Mouse (Mus musculus) activated CD4-positive, CD25-positive, alpha-beta regulatory T cell, adult 4 months (primary cell): ENCODE measurements at regions not wholly inside any gene's neighbourhood (a gene's known extent, or its start where the extent isn't known, plus 50 kb on each side); places are given as distances from the start of the nearest gene placed in this dataset.
"Not testable (repeated sequence)": the region's sequence is repeated elsewhere in the genome, so short reads cannot be mapped to it uniquely, and the experiment has no call there.

Experiments
- ATAC-seq: one replicate; pipeline ENCODE4 v1.8.0; 2017

DNA sequence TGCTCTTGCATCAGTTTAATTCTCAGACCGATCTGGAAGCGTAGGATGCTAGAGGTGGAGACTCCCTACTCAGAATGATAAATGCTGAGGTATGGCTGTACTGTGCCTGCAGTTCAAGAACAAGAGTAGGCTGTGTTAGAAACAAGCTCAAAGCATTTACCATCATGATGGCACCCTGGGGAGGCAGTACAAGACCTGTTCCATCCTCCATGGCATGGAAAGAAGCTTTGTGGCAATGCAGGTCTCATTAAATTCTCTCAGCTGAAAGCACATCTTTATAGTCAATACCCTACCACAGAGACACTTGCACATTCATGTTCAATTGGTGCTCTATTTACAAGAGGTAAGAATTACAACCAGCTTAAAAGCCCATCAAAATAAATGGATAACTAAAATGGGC lies 209.5 kb downstream of the Tbl1xr1 start:
- no peak for ATAC-seq

GRCm38 (mm10) chr3:22293466-22293865 lies 217.0 kb downstream of the Tbl1xr1 start:
- no peak for ATAC-seq

- not testable (repeated sequence) for ATAC-seq
These were observed 217.6 kb downstream of the Tbl1xr1 start for GRCm38 (mm10) chr3:22294081-22294480.

DNA sequence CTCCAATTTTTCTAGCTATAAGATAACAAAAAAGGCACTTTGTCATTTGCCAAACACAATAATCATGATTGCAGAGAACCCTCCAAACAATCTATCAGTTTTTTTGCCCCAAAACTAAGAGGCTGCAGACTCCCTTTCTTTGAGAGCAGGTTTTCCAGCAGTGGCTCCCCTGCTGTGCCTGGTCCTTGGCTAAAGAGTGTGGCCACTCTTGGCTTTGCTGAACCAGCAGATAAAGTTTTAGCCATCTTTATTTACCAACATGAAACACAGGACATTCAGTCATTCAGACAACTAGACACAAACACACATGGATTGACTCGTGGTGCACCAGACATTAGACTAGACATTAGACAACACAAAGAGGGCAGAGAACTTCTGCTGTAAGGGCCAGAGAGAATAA lies 220.5 kb downstream of the Tbl1xr1 start:
- ATAC-seq, result not testable (repeated sequence)

DNA sequence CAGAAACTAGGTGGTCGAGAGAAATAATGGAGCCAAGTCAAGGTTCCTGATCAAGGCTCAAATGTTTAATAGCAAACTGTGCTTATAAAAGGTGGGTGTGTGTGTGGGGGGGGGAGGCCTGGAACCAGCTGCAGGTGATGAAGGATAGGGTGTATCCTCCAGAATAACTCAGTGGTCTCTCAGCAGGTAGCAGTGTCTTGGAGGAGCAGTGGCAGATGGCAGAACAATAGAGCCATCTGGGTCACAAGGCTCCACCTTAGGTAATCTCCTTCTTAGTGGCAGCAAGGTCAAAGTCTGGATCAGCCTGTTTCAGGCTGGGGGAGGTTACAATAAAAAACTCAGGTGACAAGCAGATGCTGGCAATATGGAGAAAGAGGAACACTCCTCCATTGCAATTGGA lies 221.4 kb downstream of the Tbl1xr1 start:
- ATAC-seq, result not testable (repeated sequence)

- no peak for ATAC-seq
These were observed 224.1 kb downstream of the Tbl1xr1 start for GRCm38 (mm10) chr3:22300553-22300952.

- ATAC-seq, result no peak
These were observed 225.6 kb downstream of the Tbl1xr1 start for GRCm38 (mm10) chr3:22301991-22302517.

DNA sequence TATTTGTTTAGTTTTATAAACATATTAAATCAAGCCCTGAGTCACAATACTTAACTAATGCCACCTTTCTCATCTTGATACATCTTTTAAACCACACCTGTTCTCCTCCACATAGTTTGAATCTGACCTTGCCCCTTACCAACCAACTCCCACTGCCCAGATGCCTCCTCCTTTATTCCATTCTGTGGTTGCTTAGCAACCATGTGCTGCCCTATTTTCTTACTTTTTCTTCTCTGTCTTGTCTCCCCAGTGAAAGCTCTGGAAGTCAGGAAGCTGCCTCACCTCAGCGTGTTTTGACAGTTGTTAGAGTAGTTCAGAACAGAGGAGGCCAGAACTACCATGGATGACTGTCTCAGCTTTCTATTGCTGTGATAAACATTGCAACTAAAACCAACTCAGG lies 227.7 kb downstream of the Tbl1xr1 start:
- ATAC-seq, result no peak

GRCm38 (mm10) chr3:22306624-22307023 lies 230.2 kb downstream of the Tbl1xr1 start:
- no peak for ATAC-seq

DNA sequence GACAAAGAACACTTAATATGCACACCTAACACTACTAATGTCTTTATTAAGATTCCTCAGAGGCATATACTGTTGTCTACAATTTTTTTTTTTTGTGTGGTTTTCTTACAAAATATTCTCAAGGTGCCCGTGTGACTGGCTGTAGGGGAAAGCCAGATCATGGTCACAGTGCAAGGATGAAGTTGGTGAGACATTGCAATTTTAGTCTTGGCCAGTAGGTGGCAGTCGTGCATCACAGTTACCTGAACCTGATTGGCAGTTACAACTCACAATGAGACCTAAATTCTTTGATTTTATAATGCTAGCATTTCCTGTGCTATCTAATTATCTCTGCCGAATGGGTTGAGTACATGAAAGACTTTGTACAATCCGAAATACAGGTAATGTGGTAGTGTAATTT lies 232.5 kb downstream of the Tbl1xr1 start:
- ATAC-seq, result peak; percentile 71

- ATAC-seq, result no peak
These were observed 240.2 kb downstream of the Tbl1xr1 start for GRCm38 (mm10) chr3:22316466-22317185.

- ATAC-seq, result not testable (repeated sequence)
These were observed 244.0 kb downstream of the Tbl1xr1 start for GRCm38 (mm10) chr3:22320425-22320824.

- ATAC-seq, result no peak
These were observed 254.8 kb downstream of the Tbl1xr1 start for GRCm38 (mm10) chr3:22331240-22331639.
